Comparison of ENCODE assay signal across 16 mouse cellular contexts in the genomic region with DNA sequence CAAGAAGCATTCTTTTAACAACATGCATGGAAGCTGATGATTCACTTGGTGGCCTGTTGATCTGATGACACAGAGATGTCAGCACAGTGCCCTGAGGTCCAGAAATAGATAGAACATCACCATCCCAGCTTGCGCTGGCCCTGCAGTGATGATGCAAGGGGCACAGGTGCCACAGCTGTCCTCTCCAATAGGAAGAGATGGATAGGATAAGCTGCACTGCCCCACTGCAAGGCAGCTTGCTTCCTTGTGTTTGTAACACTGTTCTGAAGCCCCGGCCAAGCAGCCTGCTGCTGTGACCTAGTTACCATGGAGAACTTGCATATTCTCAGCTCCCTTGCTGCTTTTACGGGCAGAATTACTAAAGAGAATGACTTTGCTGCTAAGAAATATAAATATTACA.
DNase-seq lines count a peak whose midpoint lies in the region; ATAC-seq lines count a peak whose summit lies in the region.
"Had no signal": no experiment of that assay in that cellular context is flagged by ENCODE, and none has a peak within 500 bp of the region (broad histone marks: within the 10 kb centered on the region; RNA-seq: fewer than 3 reads in every experiment).

No protein-coding gene starts in this region.

- no peak overlapping the region for H3K27ac ChIP-seq in midbrain, embryonic 14.5 days (replicated peaks; ENCODE audit: low read depth, low read length)
- H3K27ac ChIP-seq in midbrain, embryonic 15.5 days: no peak overlapping the region
- H3K27ac ChIP-seq: limb, embryonic 12.5 days had no signal

- H3K9ac ChIP-seq in midbrain, embryonic 14.5 days (replicated peaks; ENCODE audit: low read length): no peak overlapping the region
- H3K9ac ChIP-seq in midbrain, embryonic 15.5 days: no peak overlapping the region
- H3K9ac ChIP-seq: limb, embryonic 12.5 days had no signal

- H3K4me3 ChIP-seq in midbrain, embryonic 14.5 days (replicated peaks; ENCODE audit: low read depth, low read length): no peak overlapping the region
- H3K4me3 ChIP-seq in midbrain, embryonic 15.5 days: no peak overlapping the region
- H3K4me3 ChIP-seq: limb, embryonic 12.5 days had no signal

- WGBS in midbrain, embryonic 14.5 days: 79% methylated on average over 3 of the region's 3 CpGs
- 69% methylated on average over 3 of the region's 3 CpGs for WGBS in midbrain, embryonic 15.5 days

- no peak overlapping the region for H3K4me2 ChIP-seq in midbrain, embryonic 14.5 days (ENCODE audit: low read length)
- H3K4me2 ChIP-seq in midbrain, embryonic 15.5 days: no peak overlapping the region
- H3K4me2 ChIP-seq: limb, embryonic 12.5 days had no signal

- no peak for ATAC-seq in midbrain, embryonic 14.5 days (ENCODE audit: low FRiP score, low TSS enrichment)
- no peak for ATAC-seq in midbrain, embryonic 15.5 days (replicated peaks)
- ATAC-seq in monocyte, adult 5-6 weeks (replicated peaks; ENCODE audit: insufficient number of reproducible peaks, low FRiP score, low TSS enrichment, poor library complexity, severe bottlenecking): no peak
- ATAC-seq in erythroblast, adult 5-6 weeks (replicated peaks; ENCODE audit: low FRiP score, poor library complexity, severe bottlenecking): no peak
- ATAC-seq: CD4-positive, CD25-positive, alpha-beta regulatory T cell, adult 4 months; lung, postnatal 0 days had no signal

- no peaks in the 10 kb centered on the region for H3K4me1 ChIP-seq in midbrain, embryonic 14.5 days (ENCODE audit: control insufficient read depth, insufficient read depth, low read length)
- peaks cover 6% of the 10 kb centered on the region for H3K4me1 ChIP-seq in midbrain, embryonic 15.5 days
- H3K4me1 ChIP-seq: limb, embryonic 12.5 days had no signal

- H3K9me3 ChIP-seq in midbrain, embryonic 14.5 days (ENCODE audit: control insufficient read depth, low read length): no peaks in the 10 kb centered on the region
- H3K9me3 ChIP-seq in midbrain, embryonic 15.5 days: no peaks in the 10 kb centered on the region
- H3K9me3 ChIP-seq: limb, embryonic 12.5 days had no signal

- H3K27me3 ChIP-seq in midbrain, embryonic 14.5 days (ENCODE audit: control insufficient read depth, insufficient read depth, low read length): no peaks in the 10 kb centered on the region
- no peaks in the 10 kb centered on the region for H3K27me3 ChIP-seq in midbrain, embryonic 15.5 days (replicated peaks)
- H3K27me3 ChIP-seq: limb, embryonic 12.5 days had no signal

- peak; percentile 27 for DNase-seq in midbrain, embryonic 14.5 days
- DNase-seq in cerebellum, postnatal 25 days: peak; percentile 67 to 71
- peak; percentile 25 to 43 for DNase-seq in left cerebral cortex, adult 9 months (ENCODE audit: low spot score in 2 of 2)
- DNase-seq in right cerebral cortex, postnatal 36 days (ENCODE audit: low spot score in 2 of 2): peak; percentile 16 to 41
- no peak for DNase-seq in heart, adult 8-10 months (ENCODE audit: low spot score)
- DNase-seq: adrenal gland, adult 2 months; gastrocnemius, postnatal 36 days; heart, postnatal 10 days; kidney, adult 2 months; thymus, postnatal 4 days had no signal

- H3K36me3 ChIP-seq in midbrain, embryonic 14.5 days (ENCODE audit: control insufficient read depth, insufficient read depth, low read length): no peaks in the 10 kb centered on the region
- H3K36me3 ChIP-seq in midbrain, embryonic 15.5 days (replicated peaks): no peaks in the 10 kb centered on the region
- H3K36me3 ChIP-seq: limb, embryonic 12.5 days had no signal
